Mouse (Mus musculus) lung, postnatal 14 days (tissue): ENCODE measurements around the gene Glis1.

Experiments used
- DNase-seq: peaks from one replicate; pipeline ENCODE4 v3.0.0; 2021

Glis1 gene

DNA sequence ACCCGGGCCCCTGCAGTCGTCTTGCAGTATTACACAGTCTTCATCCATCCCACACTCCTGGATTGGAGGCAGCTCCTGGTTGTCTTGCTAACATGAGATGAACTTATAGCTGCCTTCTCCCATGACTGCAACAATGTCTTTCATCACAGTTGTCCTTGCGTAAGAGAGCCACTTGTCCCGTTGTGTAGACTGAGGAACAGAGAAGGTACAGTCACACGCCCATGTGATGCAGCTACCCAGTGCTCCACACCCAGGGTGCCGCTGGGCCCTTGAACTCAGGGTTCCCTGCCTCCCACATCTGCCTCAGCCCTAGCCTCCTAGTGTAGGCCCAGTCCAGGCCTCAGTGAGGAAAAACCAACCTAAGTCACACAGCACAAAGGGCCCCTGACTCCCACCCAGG, 201.7 kb downstream of the Glis1 start:
- DNase-seq = no peak

DNA sequence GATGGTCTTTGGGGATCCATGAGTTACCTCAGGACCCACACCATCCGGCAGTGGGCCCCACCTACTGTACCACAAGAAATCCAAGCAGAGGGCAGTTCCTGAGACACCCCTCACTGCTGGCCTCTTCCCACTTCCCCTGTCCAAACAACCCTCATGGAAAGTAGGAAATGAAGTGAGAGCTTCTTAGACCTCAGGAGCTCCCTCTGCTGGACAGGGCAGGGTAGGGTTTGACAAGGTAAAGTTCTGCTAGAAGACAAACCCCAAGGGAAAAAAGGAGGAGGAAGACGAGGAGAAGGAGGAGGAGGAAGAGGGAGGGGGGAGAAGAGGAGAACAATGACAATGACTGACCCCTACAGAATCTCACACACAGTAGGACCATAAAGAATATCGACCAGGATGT, 203.3 kb downstream of the Glis1 start:
- DNase-seq = peak; percentile 63

DNA sequence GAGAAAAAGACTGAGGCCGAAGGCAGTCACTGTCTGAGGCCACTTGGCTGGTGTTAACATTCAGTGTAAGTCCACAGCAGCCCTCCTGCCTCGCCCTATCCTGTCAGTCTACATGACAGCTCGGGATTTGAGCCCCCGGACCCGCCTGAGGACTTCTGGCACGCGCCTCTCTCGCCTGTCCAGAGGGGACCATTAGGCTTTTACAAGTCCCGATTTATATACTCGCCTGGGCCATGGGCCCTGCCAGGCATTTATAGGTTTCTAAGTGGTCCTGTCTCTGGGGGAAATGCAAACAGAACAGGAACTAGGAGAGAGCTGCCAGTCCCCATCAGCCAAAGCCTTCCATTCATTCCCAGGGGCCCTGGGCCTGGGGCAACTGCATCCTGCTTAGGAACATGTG, 203.9 kb downstream of the Glis1 start:
- no peak for DNase-seq

DNA sequence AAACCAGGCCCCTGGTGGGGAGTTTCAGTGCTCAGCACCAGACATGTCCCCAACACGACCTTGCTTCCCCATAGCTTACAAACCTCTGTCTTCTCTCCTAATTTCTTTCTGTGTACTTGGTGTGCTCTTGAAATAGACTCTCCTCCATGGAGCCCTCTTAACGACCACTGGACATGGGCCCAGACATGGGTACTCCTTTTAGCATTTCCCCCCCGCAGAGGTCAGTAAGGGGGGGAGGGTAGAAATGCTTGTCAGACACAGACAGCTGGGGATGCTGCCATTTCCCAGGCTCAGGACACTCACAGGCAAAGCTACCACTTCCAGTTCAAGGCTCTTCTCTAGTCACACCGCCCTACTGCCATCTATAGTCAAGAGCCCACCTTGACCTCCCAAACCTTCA, 207.2 kb downstream of the Glis1 start:
- DNase-seq = no peak

DNA sequence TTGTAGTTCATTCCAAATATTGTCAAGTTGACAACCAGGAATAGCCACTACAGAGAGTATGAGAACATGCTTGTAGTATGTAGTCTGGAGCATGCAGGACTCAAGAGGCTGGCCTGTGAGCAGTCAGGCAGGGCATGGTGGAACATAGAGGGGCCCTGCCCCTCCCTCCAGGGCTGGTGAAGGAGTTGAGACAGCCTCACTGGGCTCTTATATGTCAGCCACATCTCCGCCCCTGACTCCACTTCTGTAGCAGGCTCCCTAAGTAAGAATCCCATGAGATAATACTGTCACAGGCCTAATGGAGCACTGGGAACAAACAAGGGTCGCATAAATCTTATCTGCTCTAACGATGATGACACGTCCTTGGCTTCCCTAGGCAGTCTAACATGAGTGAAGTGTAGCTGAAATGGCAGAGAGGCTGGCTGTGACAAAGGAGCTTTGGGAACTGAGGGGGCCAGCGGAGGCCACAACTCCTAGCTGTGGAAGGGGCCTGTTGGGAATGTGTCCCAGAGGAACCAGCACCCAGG, 214.6 kb downstream of the Glis1 start:
- no peak for DNase-seq

DNA sequence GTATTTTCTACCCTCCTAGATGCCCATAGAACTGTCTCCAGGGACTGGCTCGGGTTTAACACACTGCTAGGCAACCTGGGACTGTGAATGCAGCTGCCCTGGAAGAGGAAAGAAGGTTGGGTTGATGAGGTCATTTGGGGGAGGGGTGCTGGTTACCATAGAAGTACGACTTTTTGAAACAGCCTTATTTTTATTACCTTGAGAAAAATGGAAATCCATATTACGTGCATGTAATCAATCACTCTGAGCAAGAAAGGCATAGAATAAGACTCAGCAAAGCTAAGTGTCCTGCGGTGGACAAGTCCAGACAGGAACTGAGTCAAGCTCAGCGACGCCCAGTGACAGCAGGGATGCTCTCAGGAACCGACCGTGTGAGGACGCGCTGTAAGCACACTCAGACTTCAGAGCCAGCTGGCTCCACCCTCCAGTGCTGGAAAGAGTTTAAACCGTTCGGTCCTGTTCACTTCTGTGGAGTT, 216.7 kb downstream of the Glis1 start:
- DNase-seq = no peak

DNA sequence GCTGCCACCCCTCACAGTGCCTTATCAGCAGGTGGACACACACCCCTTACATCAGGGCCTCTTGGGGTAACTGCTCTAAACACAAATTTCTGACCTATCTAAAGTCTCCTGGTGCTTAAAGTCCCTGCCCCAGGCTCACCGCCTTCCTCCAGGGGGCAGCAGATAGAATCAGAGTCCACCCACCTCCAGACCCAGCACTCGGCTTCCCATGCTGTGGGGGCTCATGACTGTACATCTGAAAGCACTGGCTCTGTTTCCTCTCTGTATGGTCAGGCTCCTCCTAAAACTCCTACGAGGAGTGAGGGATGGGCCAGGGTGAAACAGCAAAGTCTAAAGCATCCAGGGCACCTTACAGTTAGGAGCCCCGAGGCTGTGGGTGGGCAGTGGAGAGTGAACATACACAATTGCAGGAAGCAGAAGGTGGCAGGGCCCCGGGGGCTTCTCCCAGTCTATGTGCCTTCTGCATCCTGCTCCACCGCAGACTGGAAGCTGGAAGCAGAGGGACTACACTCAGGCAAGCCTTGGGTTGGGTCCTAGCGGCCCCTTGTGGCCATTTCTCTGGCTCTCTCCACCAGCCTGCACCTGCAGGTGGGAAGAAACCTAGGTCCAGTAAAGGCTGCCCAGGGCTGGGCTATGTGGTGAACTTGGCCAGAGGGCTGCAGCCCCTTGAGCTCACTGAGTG, 218.3 kb downstream of the Glis1 start:
- DNase-seq = peak; percentile 83

DNA sequence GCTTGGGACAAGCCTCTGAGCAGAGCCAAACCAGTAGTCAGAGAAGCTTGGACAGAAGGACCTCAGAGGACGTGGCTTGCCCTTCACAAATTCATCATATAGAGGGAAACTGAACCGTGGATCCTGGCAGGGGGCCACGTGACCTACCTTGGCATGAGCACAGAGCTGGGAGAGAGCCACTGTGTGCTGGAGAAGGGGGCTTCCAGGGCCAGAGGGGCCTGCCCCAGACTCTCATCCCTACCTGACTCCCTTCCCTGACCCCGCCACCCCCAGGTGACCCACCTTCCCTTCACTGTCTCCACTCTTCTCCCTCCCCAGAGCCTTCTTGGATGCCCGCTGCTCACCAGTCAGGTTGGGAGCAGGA, 218.9 kb downstream of the Glis1 start:
- DNase-seq = no peak

DNA sequence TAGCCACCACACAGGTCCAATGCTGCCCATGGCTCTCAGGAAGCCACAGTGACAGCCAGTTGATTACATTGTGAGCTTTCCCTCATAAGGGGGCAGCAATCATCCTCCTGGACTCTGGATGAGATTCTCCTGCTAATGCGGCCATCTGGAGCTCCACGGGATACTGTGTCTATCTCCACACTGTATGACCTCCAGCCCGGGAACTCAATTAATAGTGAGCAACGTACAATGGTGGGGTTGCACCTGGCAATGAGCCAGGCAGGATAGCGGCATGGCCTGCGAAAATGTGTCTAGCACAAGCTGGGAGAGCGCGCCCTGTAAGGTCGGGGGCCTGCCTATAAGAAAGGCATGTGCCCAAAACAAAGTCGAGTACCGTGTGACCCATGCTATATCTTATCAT, 226.3 kb downstream of the Glis1 start:
- DNase-seq = no peak

DNA sequence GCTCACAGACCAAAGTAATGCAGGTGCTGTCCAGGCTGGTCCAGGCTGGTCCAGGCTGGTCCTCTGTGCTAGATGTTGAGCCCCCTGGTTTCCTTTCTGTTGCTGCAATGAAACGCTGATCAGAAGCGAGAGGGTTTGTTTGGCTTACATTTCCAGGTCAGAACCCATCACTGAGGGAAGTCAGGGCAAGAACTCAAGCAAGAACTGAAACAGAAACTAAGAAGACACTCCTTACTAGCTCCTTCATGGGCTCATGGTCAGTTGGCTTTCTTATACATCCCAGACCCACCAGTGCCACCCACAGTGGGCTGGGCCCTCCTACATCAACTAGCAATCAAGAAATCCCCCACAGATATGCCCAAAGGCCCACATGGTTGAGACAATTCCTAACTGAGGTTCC, 234.1 kb downstream of the Glis1 start:
- DNase-seq = no peak

DNA sequence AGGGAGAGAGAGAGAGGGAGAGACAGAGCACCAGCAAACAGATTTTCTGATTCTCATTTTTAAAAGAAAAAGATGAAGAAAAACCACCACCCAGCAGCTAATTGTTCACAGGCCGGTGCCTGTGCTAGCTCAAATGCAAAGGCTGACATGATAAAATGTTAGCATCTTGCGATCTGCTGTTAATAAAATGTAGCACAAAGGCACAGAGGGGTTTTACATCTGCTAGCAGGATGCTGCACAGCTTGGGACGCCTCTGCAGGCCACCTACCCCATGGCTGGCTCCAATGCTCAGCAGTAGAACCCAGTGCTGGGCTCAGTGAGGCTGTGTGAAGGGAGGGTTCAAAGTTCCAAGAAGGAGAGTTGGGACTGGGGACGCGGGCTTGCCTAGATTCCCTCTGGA, 236.3 kb downstream of the Glis1 start:
- DNase-seq = no peak

DNA sequence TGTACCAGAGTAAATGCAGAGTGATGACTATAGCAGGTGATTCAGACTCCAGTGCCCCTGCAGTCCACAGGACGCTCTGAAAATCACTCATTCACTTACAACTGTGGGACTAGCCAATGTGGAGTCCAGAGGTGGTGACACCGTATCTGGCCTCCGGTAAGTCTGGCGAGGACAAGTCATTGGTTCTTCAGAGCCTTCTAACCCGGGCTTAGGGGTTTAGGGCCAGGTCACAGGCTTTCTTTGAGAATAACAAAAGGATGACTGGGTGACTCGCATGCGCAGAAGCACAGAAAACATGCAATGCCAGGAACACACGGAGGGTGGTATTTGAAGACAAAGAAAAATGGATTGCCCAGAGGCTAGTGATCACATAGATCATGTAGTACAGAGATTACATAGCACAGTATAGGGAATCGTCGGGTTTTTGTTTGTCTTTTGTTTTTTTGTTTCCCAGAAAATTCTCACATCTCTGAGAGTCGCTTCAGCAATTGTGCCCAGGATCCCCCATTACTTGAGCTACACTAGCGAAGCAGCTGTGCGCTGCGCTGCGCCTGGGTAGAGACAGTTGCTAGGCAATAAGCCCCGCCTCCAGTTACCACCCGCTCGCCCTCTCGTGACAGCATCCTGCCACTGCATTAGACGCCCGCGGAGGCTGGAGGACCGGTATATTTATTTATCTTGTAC, 239.4 kb downstream of the Glis1 start:
- DNase-seq = peak; percentile 80

DNA sequence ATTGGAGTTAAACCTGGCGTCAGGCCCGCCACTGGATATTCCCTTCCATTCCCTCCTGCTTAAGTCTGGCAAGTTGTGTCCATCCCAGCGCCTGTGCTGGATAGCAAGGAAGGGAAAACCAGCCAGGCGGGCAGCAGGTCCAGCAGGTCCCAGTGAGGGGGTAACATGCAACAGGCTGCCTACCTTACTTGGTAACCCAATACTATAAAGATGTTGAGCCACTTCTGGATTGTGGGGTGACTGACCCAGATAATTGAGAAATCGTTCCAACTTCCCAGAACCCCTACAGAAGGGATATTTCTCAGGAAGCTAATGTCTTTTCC, 239.9 kb downstream of the Glis1 start:
- no peak for DNase-seq

DNA sequence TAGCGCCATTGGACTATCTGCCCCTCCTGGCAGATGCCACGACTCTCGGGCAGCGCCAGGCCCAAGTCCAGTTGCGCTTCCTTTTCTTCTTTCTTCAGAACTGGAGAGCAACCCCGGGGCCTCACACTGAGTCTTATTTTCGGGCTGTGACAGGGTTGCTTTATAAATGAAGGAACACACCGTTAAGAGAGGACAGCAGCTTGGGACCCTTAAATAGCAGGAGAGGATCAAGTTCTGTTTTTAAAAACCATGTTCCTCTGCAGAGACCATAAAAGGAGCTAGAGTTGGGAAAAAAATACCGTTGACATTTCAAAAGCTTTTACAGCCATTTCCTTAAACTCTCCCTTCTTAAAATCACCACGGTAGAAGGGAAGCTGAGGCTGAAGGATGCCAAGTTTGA, 241.3 kb downstream of the Glis1 start:
- DNase-seq = no peak

DNA sequence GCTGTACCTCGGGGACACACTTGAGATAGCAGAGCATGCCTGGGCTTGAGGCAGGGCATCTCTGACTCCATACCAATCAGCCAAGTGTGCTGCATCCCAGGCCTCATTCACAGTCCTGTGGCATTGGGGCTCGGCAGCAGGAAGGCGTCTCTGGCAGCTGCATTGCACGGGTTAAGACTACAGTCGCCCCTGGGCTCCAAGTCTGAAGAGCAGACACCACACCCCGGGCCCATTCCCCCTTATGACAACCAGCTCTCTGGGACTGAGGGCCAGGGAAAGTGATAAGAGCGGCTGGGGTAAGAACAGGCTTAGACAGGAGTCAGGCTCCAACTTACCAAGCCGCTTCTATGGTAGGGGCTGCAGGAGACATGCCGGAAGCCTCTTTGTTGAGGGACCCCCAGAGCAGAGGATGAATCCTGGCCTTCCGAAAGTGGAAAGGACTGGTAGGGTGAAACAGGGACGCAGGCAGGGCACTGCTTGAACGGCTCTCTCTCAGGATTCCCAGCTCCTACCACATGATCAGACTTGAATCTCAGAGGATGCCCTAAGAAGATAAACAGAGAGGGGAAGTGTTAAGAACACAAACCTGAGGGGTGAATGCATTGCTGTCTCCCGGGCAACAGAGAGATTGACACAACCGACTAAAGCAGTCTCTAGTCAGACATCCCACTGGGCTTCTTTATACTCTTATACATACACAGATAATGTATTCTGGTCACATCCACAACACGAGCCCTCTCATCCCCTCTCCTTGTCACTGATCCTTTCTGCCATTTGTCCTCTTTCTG, 246.1 kb downstream of the Glis1 start:
- no peak for DNase-seq

DNA sequence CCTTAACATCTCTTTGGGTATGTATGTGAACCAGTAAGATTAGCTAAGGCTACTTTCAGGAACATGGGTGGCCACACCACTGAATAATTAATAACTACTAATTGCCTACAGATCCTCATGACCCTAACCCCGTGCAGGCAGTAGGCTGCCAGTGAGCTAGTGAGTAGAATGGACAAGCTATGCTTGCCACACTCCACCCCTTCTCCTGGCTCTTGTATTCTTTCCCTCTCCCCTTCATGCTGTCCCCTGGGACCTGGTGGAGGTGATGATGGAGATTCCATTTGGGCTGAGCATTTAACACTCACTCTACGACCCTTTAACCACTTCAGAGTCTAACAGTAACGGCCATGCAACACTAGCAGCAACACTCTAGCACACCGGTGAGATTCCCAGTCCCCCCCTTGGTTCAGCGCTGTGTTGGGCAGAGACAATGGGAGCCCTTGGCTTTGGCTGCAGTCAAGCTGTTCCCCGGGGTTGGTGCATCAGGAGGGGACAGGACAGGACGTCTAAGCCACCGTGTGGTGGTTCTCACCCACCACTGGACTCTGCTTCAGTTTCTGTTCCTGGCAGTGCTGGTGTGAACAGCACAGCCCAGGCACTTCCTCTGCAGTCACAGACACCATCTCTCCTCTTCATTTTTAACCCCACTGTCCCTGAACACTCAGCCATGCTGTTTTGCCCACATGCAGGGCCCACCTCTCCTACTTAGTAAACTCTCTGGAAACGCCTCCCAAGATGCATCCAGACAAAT, 246.9 kb downstream of the Glis1 start:
- DNase-seq = no peak

DNA sequence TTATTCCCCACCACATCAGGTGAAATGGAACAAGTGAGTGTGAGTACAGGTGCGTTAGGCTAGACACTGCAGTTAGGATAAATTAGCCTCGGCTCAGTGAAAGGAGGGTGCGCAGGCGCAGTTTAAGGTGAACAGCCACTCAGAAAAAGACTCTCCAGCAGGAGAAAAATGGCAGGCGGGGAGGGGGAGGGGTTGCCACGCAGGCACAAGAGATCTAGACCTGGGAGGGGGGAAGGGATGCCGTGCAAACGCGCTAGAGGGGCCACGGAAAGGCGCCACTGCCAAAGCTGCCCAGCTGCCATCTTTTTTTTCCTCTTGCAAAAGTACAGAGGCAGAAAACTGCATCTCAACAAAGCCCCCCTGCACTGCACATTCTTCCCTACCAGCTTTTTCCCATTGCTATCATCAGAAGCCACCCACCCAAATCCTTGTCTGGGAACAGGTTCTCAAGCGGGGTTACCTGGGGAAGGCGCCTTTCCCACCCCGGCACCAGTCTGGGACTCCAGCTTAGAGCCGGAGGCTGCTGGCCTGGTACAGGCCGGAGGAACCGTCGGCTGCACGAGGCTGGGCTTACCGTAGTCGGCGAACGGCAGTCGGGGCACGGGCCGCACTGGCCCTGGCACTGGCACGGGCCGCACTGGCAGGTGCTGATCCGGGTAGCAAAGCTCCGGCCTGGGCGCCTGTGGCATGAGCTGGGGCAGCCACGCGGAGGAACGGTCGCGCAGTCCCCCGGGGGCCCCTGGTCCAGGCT, 248.8 kb downstream of the Glis1 start:
- no peak for DNase-seq

DNA sequence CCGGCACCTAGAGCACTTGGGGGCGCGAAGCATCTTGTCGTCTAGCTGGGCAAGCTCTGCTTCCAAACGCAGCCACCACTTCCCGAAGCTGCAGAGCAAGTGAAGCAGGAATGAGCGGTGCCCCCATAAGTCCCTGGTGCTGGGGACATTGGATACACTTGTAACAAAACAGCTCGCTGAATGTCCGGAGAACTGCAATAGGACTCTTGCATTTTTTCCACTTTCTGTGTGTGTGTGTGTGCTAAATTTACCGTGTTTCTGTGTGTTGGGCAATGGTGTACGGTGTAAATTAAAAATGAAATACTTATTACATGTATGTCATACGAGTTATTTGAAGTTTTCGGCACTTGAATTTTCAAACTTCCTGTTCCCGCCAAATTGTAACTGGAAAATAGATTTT, 249.7 kb downstream of the Glis1 start, which contains the start of gene Dmrtb1:
TSS of gene Dmrtb1 (minus strand) at position 101 of the 400 bp plus-strand sequence.
- DNase-seq = no peak
